Mouse (Mus musculus) bone marrow macrophage, adult 2 months (primary cell): Measurements from ENCODE around the gene Ptk7. TPM values are rescaled to one million over a fixed set of nuclear protein-coding genes. Genes with fewer than 3 reads are reported as not detected.
A peak's percentile ranks its signal among the peaks of the same experiment; 100 is the strongest.
"Not testable (repeated sequence)": the region's sequence is repeated elsewhere in the genome, so short reads cannot be mapped to it uniquely, and the experiment has no call there.

Source experiments
- H3K27ac ChIP-seq: 2 replicates; pipeline ENCODE4 v1.5.1; 2012; ENCODE audit warnings: low read depth, low read length; ENCODE audit not compliant: insufficient read depth
- H3K4me1 ChIP-seq: 2 replicates; pipeline ENCODE4 v1.6.1; 2012; ENCODE audit warnings: low read length; ENCODE audit not compliant: control insufficient read depth, insufficient read depth
- H3K4me3 ChIP-seq: 2 replicates; pipeline ENCODE4 v1.5.1; 2012; ENCODE audit warnings: mild to moderate bottlenecking, low read length, moderate library complexity; ENCODE audit not compliant: insufficient read depth
- CTCF ChIP-seq: IDR thresholded peaks from 2 replicates; pipeline ENCODE4 v1.5.1; 2012; ENCODE audit warnings: low read depth, mild to moderate bottlenecking, low read length, moderate library complexity
- POLR2A ChIP-seq: IDR thresholded peaks from 2 replicates; pipeline ENCODE4 v1.6.1; 2012; ENCODE audit warnings: mild to moderate bottlenecking, low read depth, low read length, borderline replicate concordance
- polyA plus RNA-seq: library from polyadenylated mRNA; stranded (reverse); fragments of >200 nt; gene quantifications from 2 replicates; pipeline ENCODE4 v1.2.4, GENCODE M21; 2012; ENCODE audit not compliant: missing spikeins, insufficient read depth, insufficient read length

Ptk7 gene
- polyA plus RNA-seq, 1 experiment: 0.56 TPM

GRCm38 (mm10) chr17:46589635-46590314 is 39.5 kb downstream of the Ptk7 start:
- H3K4me1 ChIP-seq: peaks cover 10% of the 10 kb centered on the region; the same call in 1 of the 2 replicates
- H3K27ac ChIP-seq: no peak overlapping the region
- H3K4me3 ChIP-seq: no peak overlapping the region
- TF ChIP-seq CTCF (0 out of 2 replicates have a peak, but pooled peaks have one; percentile 17), POLR2A (no peak)

DNA sequence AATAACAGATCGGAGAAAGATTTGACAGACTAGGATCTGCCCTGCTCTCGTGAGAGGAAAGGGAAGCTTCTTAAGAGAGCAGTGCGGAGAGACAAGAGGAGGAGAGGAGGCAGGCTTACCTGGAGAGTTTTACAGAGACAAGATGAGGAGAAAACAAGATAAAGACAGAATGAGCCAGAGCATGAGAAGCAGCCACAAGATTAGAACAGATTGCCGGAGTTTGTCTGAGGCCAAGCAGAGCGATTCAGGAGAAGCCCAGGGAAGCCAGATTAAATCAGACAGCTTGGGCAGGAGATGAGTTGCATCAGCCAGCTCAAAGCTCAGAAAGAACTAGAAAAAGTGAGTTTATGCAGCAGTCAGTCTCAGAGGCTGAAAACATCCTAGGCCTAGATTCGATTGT is 40.4 kb downstream of the Ptk7 start:
- no peak overlapping the region for H3K27ac ChIP-seq
- TF ChIP-seq POLR2A (no peak), CTCF (no peak)
- H3K4me3 ChIP-seq: no peak overlapping the region
- peaks cover 10% of the 10 kb centered on the region; the same call in 1 of the 2 replicates for H3K4me1 ChIP-seq

- Histone ChIP-seq H3K4me3 (no peak overlapping the region), H3K27ac (no peak overlapping the region), H3K4me1 (peaks cover 10% of the 10 kb centered on the region; the same call in 1 of the 2 replicates)
- no peak for TF ChIP-seq CTCF
- TF ChIP-seq POLR2A: no peak
These were observed 41.1 kb downstream of the Ptk7 start for GRCm38 (mm10) chr17:46588173-46588572.

- TF ChIP-seq POLR2A (no peak), CTCF (no peak)
- H3K4me1 ChIP-seq: peaks cover 10% of the 10 kb centered on the region; the same call in 1 of the 2 replicates
- no peak overlapping the region for H3K27ac ChIP-seq
- H3K4me3 ChIP-seq: no peak overlapping the region
These were observed 43.0 kb downstream of the Ptk7 start for GRCm38 (mm10) chr17:46586327-46586726.

GRCm38 (mm10) chr17:46578650-46579049 is 50.7 kb downstream of the Ptk7 start:
- TF ChIP-seq CTCF (no peak), POLR2A (no peak)
- H3K4me1 ChIP-seq: no peaks in the 10 kb centered on the region
- no peak overlapping the region for H3K27ac ChIP-seq
- no peak overlapping the region for H3K4me3 ChIP-seq

DNA sequence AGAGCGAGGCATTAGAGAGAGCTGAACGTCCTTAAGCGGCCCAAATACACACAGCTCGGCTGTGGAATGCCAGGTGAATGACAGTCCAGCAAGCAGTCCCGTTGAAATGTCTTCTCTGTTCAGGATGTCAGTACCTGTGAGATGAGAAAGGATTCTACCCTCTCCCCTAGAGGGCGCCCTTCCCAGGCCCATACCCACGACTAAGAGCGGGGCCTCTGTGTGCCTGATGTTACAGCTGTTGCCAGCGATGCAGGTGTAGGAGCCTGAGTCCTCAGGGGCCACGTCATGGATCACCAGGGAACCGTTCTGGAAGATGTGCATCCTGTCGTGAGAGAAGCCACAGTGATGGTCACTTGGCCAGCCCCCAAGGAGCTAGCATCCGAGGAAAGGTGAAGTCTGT is 53.2 kb downstream of the Ptk7 start:
- Histone ChIP-seq H3K27ac (no peak overlapping the region), H3K4me1 (no peaks in the 10 kb centered on the region), H3K4me3 (no peak overlapping the region)
- TF ChIP-seq POLR2A (no peak), CTCF (peak; percentile 57)

DNA sequence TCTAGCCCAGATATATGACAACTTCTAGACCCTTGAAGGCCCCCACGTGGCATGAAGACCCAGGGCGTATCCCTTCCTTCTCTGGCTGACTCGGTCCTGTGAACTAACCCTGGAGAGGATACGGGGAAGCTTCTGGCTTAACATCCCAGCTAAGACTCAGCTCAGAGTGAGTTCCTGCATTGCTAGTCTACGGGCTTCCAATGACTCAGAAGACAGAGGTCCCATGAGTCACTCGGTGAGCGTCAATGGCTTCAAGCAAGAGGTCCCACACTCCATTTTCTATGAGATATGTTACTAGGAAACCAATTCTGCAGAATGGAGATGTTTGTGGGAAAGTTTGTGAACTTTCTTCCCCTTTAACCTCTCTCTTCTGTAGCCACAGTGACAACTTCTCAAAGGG is 54.8 kb downstream of the Ptk7 start:
- Histone ChIP-seq H3K27ac (no peak overlapping the region), H3K4me1 (no peaks in the 10 kb centered on the region), H3K4me3 (no peak overlapping the region)
- TF ChIP-seq CTCF: no peak
- TF ChIP-seq POLR2A: no peak

DNA sequence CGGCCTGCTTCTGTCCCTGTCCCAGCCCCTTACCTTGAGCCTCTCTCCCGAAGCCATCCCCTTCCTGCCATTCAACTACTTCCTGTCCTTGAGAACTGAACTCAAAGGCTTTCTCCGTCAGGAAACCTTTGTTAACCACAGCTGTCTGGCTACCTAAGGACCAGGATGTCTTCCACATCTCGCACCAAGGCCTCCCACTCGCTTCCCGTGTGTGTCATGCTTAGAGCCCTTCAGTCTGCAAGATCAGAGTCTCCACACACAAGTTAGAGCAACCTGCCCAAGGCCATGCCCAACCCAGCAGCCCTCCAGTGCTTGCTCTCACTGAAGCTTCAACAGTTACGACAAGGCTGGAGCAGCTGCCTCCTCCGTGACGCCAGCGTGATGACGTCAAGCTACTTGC is 58.3 kb downstream of the Ptk7 start:
- H3K27ac ChIP-seq: no peak overlapping the region
- no peak for TF ChIP-seq CTCF
- TF ChIP-seq POLR2A: no peak
- H3K4me1 ChIP-seq: no peaks in the 10 kb centered on the region
- no peak overlapping the region for H3K4me3 ChIP-seq

- no peak overlapping the region for H3K27ac ChIP-seq
- no peak overlapping the region for H3K4me3 ChIP-seq
- no peak for TF ChIP-seq POLR2A
- no peak for TF ChIP-seq CTCF
- H3K4me1 ChIP-seq: peaks cover 16% of the 10 kb centered on the region
These were observed 70.2 kb downstream of the Ptk7 start for GRCm38 (mm10) chr17:46559146-46559545.

- H3K4me1 ChIP-seq: peaks cover 24% of the 10 kb centered on the region
- no peak overlapping the region for H3K27ac ChIP-seq
- H3K4me3 ChIP-seq: no peak overlapping the region
- no peak for TF ChIP-seq POLR2A
- no peak for TF ChIP-seq CTCF
These were observed 71.2 kb downstream of the Ptk7 start for GRCm38 (mm10) chr17:46558151-46558550.

DNA sequence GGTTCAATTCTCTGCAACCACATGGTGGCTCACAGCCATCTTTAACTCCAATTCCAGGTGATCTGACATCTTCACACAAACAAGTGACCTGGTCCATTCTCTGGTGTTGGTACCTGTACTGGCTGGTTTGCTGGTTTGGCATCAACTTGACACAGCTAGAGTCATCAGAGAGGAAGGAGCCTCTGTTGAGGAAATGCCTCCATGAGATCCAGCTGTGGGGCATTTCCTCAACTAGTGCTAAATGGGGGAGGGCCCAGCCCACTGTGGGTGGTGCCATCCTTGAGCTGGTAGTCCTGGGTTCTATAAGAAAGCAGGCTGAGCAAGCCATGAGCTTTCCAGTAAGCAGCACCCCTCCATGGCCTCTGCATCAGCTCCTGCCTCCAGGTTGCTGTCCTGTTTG is 72.0 kb downstream of the Ptk7 start:
- Histone ChIP-seq H3K4me1 (peaks cover 28% of the 10 kb centered on the region), H3K27ac (peak overlapping the region; percentile 87; the same call in 1 of the 2 replicates)
- not testable (repeated sequence) for H3K4me3 ChIP-seq

DNA sequence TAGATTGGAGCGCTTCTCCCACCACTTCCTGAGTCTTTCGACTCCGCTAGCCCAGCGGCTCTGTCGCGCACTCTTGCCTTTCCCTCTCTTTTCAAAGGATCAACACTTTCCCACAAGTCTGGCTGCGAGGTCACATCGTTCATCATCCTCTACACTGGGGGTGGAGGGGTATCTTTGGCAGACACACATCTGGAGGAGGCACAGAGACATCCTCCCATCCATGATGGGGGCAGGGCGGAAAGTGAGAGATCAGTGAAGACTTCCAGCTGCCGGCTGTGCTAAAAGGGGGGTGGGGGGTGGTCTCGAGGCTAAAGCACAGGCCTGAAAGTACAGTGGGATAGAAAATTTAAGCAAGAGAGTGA is 72.7 kb downstream of the Ptk7 start:
- Histone ChIP-seq H3K4me1 (peaks cover 28% of the 10 kb centered on the region), H3K4me3 (peak overlapping the region; percentile 67), H3K27ac (peak overlapping the region; percentile 87)
- TF ChIP-seq CTCF (no peak), POLR2A (no peak)
